Mouse (Mus musculus) right cerebral cortex, postnatal 14 days (tissue): ENCODE measurements around the gene Sel1l3.

ENCODE experiments used
- DNase-seq: peaks from one replicate; pipeline ENCODE4 v3.0.0; 2022

Gene Sel1l3

GRCm38 (mm10) chr5:53213711-53214352 lies at the start of gene Sel1l3:
Gene Sel1l3 (minus strand): TSS chr5:53213927.
- DNase-seq, result peak; percentile 35

GRCm38 (mm10) chr5:53261999-53262398 lies 48.3 kb upstream of the Sel1l3 start:
- no peak for DNase-seq

- DNase-seq, result no peak
Measured at GRCm38 (mm10) chr5:53259894-53260293, 46.2 kb upstream of the Sel1l3 start.

DNA sequence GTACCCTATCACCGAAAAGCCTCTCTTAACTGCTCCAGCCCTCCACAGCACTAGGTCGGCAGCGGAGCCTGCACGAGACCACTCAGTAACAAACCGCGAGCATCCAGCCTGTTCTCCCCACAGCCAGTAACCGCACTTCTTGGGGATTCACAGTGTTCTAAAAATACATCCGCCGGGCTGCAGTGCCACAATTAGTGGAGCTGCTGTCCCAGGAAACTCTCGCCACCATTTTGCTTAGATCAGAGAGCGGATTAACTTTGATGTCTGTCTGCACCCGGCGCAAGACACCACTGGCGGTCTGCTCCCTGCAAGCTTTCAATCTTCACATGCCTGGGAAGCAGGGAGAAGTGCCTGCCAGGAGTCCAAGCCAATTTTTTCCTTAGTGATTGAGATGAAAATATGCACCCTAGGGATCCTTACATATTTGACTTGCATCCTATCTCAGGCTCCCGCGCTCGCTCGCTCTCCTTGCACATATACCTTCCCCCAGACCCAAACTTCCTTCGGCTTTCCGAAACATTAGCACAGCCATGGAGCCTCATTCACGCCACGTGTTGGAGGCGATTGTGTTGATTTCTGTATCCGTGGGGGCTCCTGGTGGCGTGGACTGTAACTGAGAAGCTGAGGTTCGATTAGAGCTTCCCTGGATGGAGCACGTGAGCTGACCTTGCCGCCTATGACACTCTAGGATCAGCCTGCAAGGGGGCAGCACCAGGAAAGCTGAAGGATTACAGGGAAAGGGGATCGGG lies 44.5 kb upstream of the Sel1l3 start:
- peak; percentile 37 for DNase-seq

- no peak for DNase-seq
Measured at GRCm38 (mm10) chr5:53254821-53255220, 41.1 kb upstream of the Sel1l3 start.

- DNase-seq, result no peak
Measured at GRCm38 (mm10) chr5:53254154-53254553, 40.4 kb upstream of the Sel1l3 start.

DNA sequence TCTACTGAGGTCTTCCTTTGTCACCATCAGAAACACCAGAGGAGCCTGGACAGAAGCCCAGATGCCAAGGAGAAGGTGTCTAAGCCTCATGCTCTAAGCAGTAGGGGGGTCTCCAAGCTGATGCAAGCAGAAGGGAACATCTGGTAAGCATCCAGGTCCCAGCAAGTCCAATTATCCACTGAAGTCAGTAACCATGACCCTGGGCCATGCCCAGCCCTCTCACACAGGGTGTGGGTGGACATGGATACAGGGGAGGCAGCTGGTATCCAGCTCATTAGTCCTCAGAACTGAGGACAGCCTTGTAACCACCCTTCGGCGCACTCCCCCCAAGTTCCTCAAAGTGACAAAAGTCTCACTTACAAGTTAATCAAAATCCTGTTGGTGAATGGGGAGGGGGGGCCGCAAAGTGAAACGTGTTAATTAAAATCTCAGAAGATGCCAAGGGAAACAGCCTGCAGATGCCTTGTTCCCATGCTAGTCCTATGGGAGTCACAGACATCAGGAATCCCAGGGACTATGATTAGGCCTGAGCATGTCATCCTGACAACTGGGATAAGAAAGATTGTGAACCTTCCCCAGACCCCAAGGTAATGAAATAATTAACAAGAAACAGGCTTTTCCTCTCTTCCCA lies 35.8 kb upstream of the Sel1l3 start:
- DNase-seq, result no peak

- DNase-seq, result no peak
Measured at GRCm38 (mm10) chr5:53248499-53248898, 34.8 kb upstream of the Sel1l3 start.

- no peak for DNase-seq
Measured at GRCm38 (mm10) chr5:53243933-53244332, 30.2 kb upstream of the Sel1l3 start.

- no peak for DNase-seq
Measured at GRCm38 (mm10) chr5:53242865-53243499, 29.3 kb upstream of the Sel1l3 start.

DNA sequence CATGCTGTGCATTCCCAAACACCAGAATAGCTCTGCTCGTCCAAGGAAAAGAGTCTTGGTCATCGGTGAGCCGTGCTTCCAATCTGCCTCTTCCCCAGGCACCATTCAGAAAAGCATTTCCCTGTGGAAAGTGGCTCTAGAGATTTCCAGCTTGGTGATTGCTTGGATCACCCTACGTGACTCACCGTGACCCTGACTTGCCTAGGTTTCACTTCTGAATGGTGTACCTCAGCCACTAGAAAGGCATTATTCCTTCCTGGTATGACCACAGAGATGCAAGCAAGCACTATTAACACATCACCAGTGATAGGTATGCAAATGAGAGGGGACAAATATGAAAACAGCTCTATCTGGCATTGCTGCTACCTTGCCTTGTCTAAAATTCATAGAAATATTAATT lies 28.2 kb upstream of the Sel1l3 start:
- no peak for DNase-seq

DNA sequence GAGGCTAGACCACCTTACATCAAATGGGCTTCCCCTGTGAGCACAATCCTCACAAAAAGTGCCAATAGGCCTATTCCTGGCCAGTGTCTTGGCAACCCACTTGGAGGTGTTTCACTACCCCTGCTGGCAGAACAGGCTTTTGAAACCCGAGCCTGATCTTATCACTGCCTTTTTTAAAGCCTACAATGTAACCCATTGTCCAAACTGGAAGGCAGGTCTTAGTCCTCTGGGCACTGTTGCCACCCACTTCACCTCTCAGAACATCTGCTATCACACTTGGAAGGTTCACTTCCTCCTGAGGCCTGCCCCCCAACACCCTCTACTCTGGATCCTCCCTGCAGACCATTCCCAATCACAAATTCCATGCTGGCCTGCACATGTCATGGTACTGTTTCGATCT lies 27.4 kb upstream of the Sel1l3 start:
- DNase-seq, result no peak

DNA sequence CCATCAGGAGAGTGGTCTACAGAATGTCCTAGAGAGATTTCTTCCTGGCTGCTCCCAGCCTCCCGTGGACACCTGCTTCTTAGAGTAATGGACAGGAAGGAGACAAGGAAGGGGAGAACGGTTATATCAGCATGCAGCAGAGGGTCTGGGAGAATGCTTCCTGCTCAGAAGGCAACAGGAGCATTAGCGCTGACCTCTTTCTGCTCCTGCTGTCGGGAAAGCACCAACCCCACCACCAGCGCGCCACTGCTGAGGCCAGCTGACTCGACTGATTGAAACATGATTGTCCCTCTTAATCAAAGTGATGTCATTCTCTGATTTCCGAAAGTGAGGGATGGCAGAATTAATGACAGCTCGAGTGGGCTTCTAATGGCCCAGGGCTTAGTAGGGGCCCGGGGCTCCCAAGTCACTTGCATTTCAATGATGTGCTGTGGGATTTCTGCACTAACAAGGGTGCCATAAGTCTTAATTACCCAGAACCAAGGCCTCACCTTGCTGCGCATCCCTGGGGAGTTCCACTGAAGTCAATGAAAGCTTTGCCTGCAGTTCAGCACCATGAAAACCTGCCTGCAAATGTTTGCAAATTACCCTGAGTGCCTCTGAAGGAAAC lies 26.2 kb upstream of the Sel1l3 start:
- no peak for DNase-seq

- DNase-seq, result no peak
Measured at GRCm38 (mm10) chr5:53239189-53239588, 25.5 kb upstream of the Sel1l3 start.

- DNase-seq, result no peak
Measured at GRCm38 (mm10) chr5:53238761-53239160, 25.0 kb upstream of the Sel1l3 start.

DNA sequence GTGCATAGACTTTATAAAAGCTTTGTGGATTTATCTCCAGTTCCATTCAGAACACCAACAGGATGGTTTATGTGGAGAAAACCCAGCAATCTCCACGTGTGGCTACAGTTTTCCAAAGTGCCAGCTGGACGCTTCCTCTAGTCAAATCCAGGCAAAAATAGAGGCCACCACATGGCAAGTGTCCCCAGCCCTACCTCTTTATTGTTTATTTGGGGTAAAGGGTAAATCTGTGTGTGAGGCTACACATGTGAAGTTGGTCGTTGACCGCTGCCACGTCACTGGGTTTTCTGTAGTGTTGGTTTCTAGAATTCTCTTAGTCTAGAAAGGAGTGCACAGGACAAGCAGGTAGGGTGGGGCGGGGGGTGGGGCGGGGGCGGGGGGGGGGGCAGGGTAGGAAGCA lies 23.0 kb upstream of the Sel1l3 start:
- no peak for DNase-seq

DNA sequence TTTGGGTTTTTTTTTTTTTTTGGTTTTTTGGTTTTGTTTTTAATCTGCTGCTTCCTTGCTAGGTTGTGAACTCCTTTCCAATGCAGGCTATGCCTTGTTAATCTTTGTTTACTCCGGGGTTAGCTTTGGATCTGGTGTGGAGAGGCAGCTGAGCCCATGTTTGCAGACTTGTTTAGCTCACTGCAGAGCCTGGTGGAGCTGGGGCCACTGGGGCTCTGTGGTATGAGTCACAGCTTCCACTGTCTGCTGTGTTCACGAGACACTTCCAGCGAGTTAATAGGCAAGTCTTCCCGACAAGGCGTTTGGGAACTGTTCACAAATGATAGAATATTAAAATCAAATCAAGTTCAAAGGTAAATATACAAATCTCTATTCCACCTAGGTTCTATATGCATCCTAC lies 22.4 kb upstream of the Sel1l3 start:
- no peak for DNase-seq

- no peak for DNase-seq
Measured at GRCm38 (mm10) chr5:53235551-53235950, 21.8 kb upstream of the Sel1l3 start.

GRCm38 (mm10) chr5:53230560-53230959 lies 16.8 kb upstream of the Sel1l3 start:
- no peak for DNase-seq

- DNase-seq, result no peak
Measured at GRCm38 (mm10) chr5:53225434-53225833, 11.7 kb upstream of the Sel1l3 start.

- no peak for DNase-seq
Measured at GRCm38 (mm10) chr5:53214801-53215200, 1.1 kb upstream of the Sel1l3 start.

DNA sequence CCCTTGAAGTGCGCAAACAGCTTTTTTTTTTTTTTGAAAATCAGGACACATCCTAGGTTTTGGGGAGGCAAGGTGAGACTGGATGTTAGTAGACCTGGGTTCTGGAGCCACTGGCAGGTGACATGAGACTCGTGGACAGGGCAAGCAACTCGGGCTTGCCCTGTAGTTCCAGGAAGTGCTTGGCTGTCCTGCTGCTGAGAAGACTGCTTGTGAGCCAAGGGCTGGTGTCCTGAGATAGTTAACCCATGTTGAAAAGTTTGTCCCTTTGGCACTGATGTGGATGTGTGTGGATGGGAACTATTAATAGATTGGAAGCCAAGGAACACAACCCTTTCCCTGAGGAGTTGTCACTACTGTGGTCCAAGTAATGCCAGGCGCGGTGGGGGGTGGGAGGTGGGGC lies 635 bp upstream of the Sel1l3 start:
- DNase-seq, result no peak
